Mouse (Mus musculus) lung, postnatal 0 days (tissue): ENCODE measurements at regions not wholly inside any gene's neighbourhood (a gene's known extent, or its start where the extent isn't known, plus 50 kb on each side); places are given as distances from the start of the nearest gene placed in this dataset.

Source experiments
- CTCF ChIP-seq: IDR thresholded peaks from 2 replicates; pipeline ENCODE4 v1.5.1; 2016; ENCODE audit warnings: antibody characterized with exemption, mild to moderate bottlenecking
- EP300 ChIP-seq: IDR thresholded peaks from 2 replicates; pipeline ENCODE4 v1.6.1; 2016; ENCODE audit warnings: antibody characterized with exemption, mild to moderate bottlenecking, control low read depth

GRCm38 (mm10) chr4:4497199-4497598, 296.0 kb downstream of the Impad1 start:
- TF ChIP-seq EP300 (no peak), CTCF (no peak)
